Mouse (Mus musculus): ENCODE measurements around the gene Serpina9. TPM values are rescaled to one million over a fixed set of nuclear protein-coding genes. Genes with fewer than 3 reads are reported as not detected.

Serpina9 gene
- total and polyA plus RNA-seq, 3 experiments, result 0.06 TPM; not detected in 2

DNA sequence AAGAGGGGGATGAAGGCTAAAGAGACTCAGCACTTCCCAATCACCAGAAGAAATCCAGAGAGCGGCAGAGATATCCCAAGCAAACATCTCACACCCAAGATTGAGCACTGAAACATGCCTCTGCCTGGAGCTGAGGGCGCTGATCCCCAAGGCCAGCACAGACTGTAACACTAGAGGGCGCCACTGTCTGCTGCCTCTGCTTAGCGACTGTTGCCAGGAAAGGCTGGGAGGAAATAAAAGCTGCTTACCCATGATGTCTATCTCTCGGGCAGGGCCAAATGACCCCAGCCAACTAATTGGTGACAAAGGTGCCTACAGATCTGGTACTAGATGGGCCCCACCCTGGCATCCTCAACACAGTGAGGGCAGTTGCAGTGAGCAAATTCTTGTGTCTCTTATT lies 35.7 kb downstream of the Serpina9 start:
- Histone ChIP-seq H3K9ac (ENCODE audit: control insufficient read depth, low read depth, low read length, poor library complexity, severe bottlenecking) (no peak overlapping the region), H3K36me3 (ENCODE audit: control insufficient read depth in 1 of 2, insufficient read depth in 2 of 2, low read length in 2 of 2) (no peaks in the 10 kb centered on the region), H3K27ac (ENCODE audit: control insufficient read depth, low read depth, low read length) (no peak overlapping the region), H3K27me3 (ENCODE audit: control insufficient read depth in 1 of 2, insufficient read depth in 2 of 2, low read length in 2 of 2) (no peaks in the 10 kb centered on the region), H3K9me3 (replicated peaks; ENCODE audit: insufficient read depth, low read length) (no peaks in the 10 kb centered on the region), H3K4me3 (ENCODE audit: control insufficient read depth in 1 of 2, insufficient read depth in 1 of 2, low read depth in 2 of 2, low read length in 2 of 2) (no peak overlapping the region), H3K79me2 (ENCODE audit: control insufficient read depth, insufficient read depth, low read length, poor library complexity) (no peaks in the 10 kb centered on the region), H3K4me1 (ENCODE audit: control insufficient read depth in 1 of 2, insufficient read depth in 2 of 2, low read length in 2 of 2) (no peaks in the 10 kb centered on the region)
- TF ChIP-seq SMC3 (IDR thresholded peaks at IDR 0.05; ENCODE audit: low read depth, low read length) (0 out of 2 replicates have a peak, but pooled peaks have one; percentile 11), RAD21 (IDR thresholded peaks at IDR 0.05; ENCODE audit: low read depth, low read length) (peak; percentile 17), CTCF (IDR thresholded peaks at IDR 0.05 in 2 of 3, conservative IDR thresholded peaks at IDR 0.05 in 1 of 3; ENCODE audit: control insufficient read depth in 1 of 3, insufficient read depth in 1 of 3, low read depth in 2 of 3, low read length in 3 of 3, poor library complexity in 1 of 3, severe bottlenecking in 1 of 3) (peak; percentile 2 to 48 (median 38); a peak in 4 of 6 replicates), MYB (IDR thresholded peaks at IDR 0.05; ENCODE audit: low read depth, low read length) (no peak)
- DNase-seq (ENCODE audit: low read depth, low spot score), result no peak

DNA sequence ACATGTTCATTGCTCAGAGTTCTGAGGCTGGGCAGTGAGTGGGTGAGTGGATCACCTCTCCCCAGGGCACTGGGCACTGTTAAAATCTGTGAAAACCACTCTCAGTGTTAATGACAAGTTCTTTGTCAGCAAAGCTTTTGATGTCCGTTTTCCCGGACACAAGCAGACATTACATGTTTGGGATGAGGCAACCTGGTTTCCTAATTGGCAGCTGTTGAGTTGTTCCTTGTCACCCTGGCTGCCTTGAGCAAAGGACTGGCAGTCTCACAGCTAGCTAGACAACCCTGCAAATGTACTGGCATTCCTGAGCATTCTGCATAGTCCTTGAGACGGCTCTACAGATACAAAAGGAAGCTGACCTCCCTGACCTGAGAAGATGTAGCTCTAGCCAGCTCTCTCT lies 36.5 kb downstream of the Serpina9 start:
- no peak for TF ChIP-seq POLR2AphosphoS5 (IDR thresholded peaks at IDR 0.05; ENCODE audit: borderline replicate concordance, low read depth, low read length)
- TF ChIP-seq TAL1 (IDR thresholded peaks at IDR 0.05; ENCODE audit: low read length), result no peak
- no peak for TF ChIP-seq SIN3A (IDR thresholded peaks at IDR 0.05; ENCODE audit: low read length)
- TF ChIP-seq ETS1 (IDR thresholded peaks at IDR 0.05; ENCODE audit: low read depth, low read length), result no peak
- no peak for TF ChIP-seq POLR2A (IDR thresholded peaks at IDR 0.05; ENCODE audit: control insufficient read depth in 1 of 2, insufficient read depth in 1 of 2, low read depth in 1 of 2, low read length in 2 of 2, poor library complexity in 1 of 2)
- no peak for TF ChIP-seq EP300 (IDR thresholded peaks at IDR 0.05; ENCODE audit: low read depth in 1 of 2, low read length in 2 of 2)
- no peak for TF ChIP-seq BHLHE40 (IDR thresholded peaks at IDR 0.05; ENCODE audit: borderline replicate concordance, low read depth, low read length)
- no peak for TF ChIP-seq ZNF384 (IDR thresholded peaks at IDR 0.05; ENCODE audit: low read depth, low read length)
- TF ChIP-seq SMC3 (IDR thresholded peaks at IDR 0.05; ENCODE audit: low read depth, low read length), result no peak
- no peak for TF ChIP-seq RCOR1 (IDR thresholded peaks at IDR 0.05; ENCODE audit: low read depth, low read length)
- no peak for TF ChIP-seq CHD1 (IDR thresholded peaks at IDR 0.05; ENCODE audit: low read depth, low read length)
- TF ChIP-seq MAX (IDR thresholded peaks at IDR 0.05; ENCODE audit: low read length), result no peak
- TF ChIP-seq MAZ (IDR thresholded peaks at IDR 0.05; ENCODE audit: low read depth, low read length), result no peak
- TF ChIP-seq ZC3H11A (IDR thresholded peaks at IDR 0.05; ENCODE audit: low read depth, low read length), result no peak
- no peak for TF ChIP-seq CTCF (IDR thresholded peaks at IDR 0.05 in 2 of 3, conservative IDR thresholded peaks at IDR 0.05 in 1 of 3; ENCODE audit: control insufficient read depth in 1 of 3, insufficient read depth in 1 of 3, low read depth in 2 of 3, low read length in 3 of 3, poor library complexity in 1 of 3, severe bottlenecking in 1 of 3)
- TF ChIP-seq USF1 (IDR thresholded peaks at IDR 0.05; ENCODE audit: low read depth, low read length), result no peak
- no peak for TF ChIP-seq HCFC1 (IDR thresholded peaks at IDR 0.05; ENCODE audit: low read depth, low read length)
- no peak for TF ChIP-seq ZKSCAN1 (IDR thresholded peaks at IDR 0.05; ENCODE audit: low read depth, low read length)
- H3K4me1 ChIP-seq (ENCODE audit: control insufficient read depth in 1 of 2, insufficient read depth in 2 of 2, low read length in 2 of 2), result no peaks in the 10 kb centered on the region
- no peak for DNase-seq (ENCODE audit: low read depth, low spot score)
- no peak overlapping the region for H3K27ac ChIP-seq (ENCODE audit: control insufficient read depth, low read depth, low read length)
- no peaks in the 10 kb centered on the region for H3K27me3 ChIP-seq (ENCODE audit: control insufficient read depth in 1 of 2, insufficient read depth in 2 of 2, low read length in 2 of 2)
- no peak overlapping the region for H3K4me3 ChIP-seq (ENCODE audit: control insufficient read depth in 1 of 2, insufficient read depth in 1 of 2, low read depth in 2 of 2, low read length in 2 of 2)
- H3K9me3 ChIP-seq (replicated peaks; ENCODE audit: insufficient read depth, low read length), result no peaks in the 10 kb centered on the region
- H3K9ac ChIP-seq (ENCODE audit: control insufficient read depth, low read depth, low read length, poor library complexity, severe bottlenecking), result no peak overlapping the region
- no peaks in the 10 kb centered on the region for H3K79me2 ChIP-seq (ENCODE audit: control insufficient read depth, insufficient read depth, low read length, poor library complexity)
- H3K36me3 ChIP-seq (ENCODE audit: control insufficient read depth in 1 of 2, insufficient read depth in 2 of 2, low read length in 2 of 2), result no peaks in the 10 kb centered on the region
